Mouse (Mus musculus) retina, postnatal 1 day (tissue): ENCODE data around the gene Tead3.
A peak's percentile ranks its signal among the peaks of the same experiment; 100 is the strongest.

Source experiments
- DNase-seq: peaks from one replicate; pipeline ENCODE4 v3.0.0-alpha.2; 2012

Tead3 gene

GRCm38 (mm10) chr17:28350466-28351352, at the start of gene Tead3:
Gene Tead3, minus strand, starts transcription at chr17:28350817.
- DNase-seq, result peak; percentile 85

GRCm38 (mm10) chr17:28394994-28395393, 44.4 kb upstream of the Tead3 start:
- DNase-seq, result no peak

GRCm38 (mm10) chr17:28394051-28394765, 43.6 kb upstream of the Tead3 start:
- no peak for DNase-seq

- DNase-seq, result peak; percentile 32
Measured at GRCm38 (mm10) chr17:28391568-28392432, 41.2 kb upstream of the Tead3 start.

- no peak for DNase-seq
Measured at GRCm38 (mm10) chr17:28388534-28388933, 37.9 kb upstream of the Tead3 start.

GRCm38 (mm10) chr17:28386150-28386905, 35.7 kb upstream of the Tead3 start:
- DNase-seq, result peak; percentile 86

- DNase-seq, result peak; percentile 64
Measured at GRCm38 (mm10) chr17:28384298-28384697, 33.7 kb upstream of the Tead3 start.

- peak; percentile 91 for DNase-seq
Measured at GRCm38 (mm10) chr17:28380255-28380654, 29.6 kb upstream of the Tead3 start.

GRCm38 (mm10) chr17:28375592-28376061, 25.0 kb upstream of the Tead3 start:
- DNase-seq, result no peak

- peak; percentile 53 for DNase-seq
Measured at GRCm38 (mm10) chr17:28374494-28374893, 23.9 kb upstream of the Tead3 start.

- peak; percentile 77 for DNase-seq
Measured at GRCm38 (mm10) chr17:28373821-28374220, 23.2 kb upstream of the Tead3 start.

GRCm38 (mm10) chr17:28371941-28372340, 21.3 kb upstream of the Tead3 start:
- DNase-seq, result peak; percentile 74

GRCm38 (mm10) chr17:28371286-28371685, 20.7 kb upstream of the Tead3 start:
- DNase-seq, result no peak

GRCm38 (mm10) chr17:28369056-28369455, 18.4 kb upstream of the Tead3 start:
- no peak for DNase-seq

GRCm38 (mm10) chr17:28368449-28368848, 17.8 kb upstream of the Tead3 start:
- peak; percentile 88 for DNase-seq

GRCm38 (mm10) chr17:28365122-28365521, 14.5 kb upstream of the Tead3 start, which contains the start of gene Tulp1:
Gene Tulp1, minus strand, starts transcription at chr17:28365222.
- no peak for DNase-seq

GRCm38 (mm10) chr17:28363507-28363906, 12.9 kb upstream of the Tead3 start:
- DNase-seq, result no peak

- no peak for DNase-seq
Measured at GRCm38 (mm10) chr17:28362653-28363292, 12.2 kb upstream of the Tead3 start.

GRCm38 (mm10) chr17:28361921-28362652, 11.5 kb upstream of the Tead3 start:
- peak; percentile 46 for DNase-seq

- DNase-seq, result no peak
Measured at GRCm38 (mm10) chr17:28360531-28361277, 10.1 kb upstream of the Tead3 start.
